Mouse (Mus musculus) NIH3T3 (cell line): ENCODE data around the gene Evi2.
A peak's percentile ranks its signal among the peaks of the same experiment; 100 is the strongest.

ENCODE experiments used
- DNase-seq: peaks from one replicate; pipeline ENCODE4 v3.0.0-alpha.2; 2012; ENCODE audit warnings: low read depth

Gene Evi2

GRCm38 (mm10) chr11:79530333-79530761 lies at the start of gene Evi2, which contains the start of gene Evi2a:
Evi2 (minus strand) TSS chr11:79530589.
Evi2a (minus strand) TSS chr11:79530609.
- DNase-seq, result no peak

DNA sequence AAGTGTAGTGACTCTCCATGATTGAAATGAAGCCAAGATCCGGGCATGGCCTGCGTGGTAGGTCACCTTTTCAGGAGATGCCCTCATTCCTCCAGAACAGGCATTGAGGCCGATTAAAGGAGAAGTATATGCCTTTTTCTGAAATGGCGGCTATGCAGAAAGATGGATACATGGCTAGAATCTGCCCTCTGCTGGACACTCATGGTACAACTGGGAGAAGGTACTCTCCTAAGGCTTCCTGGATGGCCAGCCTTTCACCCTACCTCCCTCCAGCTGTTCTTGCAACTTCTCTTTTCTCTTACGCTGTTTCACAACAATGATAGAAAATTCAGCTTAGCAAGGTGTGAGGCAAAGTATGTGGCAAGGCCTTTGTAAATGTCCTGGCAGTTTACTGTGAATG lies 47.4 kb upstream of the Evi2 start:
- peak; percentile 90 for DNase-seq

- no peak for DNase-seq
Measured at GRCm38 (mm10) chr11:79575383-79576073, 45.1 kb upstream of the Evi2 start.

- DNase-seq, result no peak
Measured at GRCm38 (mm10) chr11:79573836-79574235, 43.4 kb upstream of the Evi2 start.

DNA sequence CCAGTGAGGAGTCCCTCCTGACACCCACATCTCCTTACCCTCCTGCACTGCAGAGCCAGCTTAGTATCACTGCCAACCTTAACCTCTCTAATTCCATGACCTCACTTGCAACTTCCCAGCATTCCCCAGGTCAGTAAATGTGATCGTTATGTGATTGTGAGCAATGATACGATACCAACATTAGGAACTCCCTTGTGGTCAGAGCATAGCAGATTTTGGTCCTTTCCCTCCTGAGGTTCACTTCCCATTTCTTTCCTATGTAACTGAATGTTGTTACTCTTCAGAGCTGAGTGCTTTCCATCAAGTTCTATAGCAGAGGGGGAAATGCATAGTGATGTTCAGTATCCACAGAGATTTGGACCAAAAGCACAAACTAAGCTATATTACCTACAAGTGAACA lies 39.9 kb upstream of the Evi2 start:
- DNase-seq, result no peak

- no peak for DNase-seq
Measured at GRCm38 (mm10) chr11:79568197-79568911, 38.0 kb upstream of the Evi2 start.

GRCm38 (mm10) chr11:79566947-79567346 lies 36.6 kb upstream of the Evi2 start:
- DNase-seq, result no peak

- no peak for DNase-seq
Measured at GRCm38 (mm10) chr11:79563493-79563892, 33.1 kb upstream of the Evi2 start.

GRCm38 (mm10) chr11:79560536-79560935 lies 30.1 kb upstream of the Evi2 start:
- no peak for DNase-seq

DNA sequence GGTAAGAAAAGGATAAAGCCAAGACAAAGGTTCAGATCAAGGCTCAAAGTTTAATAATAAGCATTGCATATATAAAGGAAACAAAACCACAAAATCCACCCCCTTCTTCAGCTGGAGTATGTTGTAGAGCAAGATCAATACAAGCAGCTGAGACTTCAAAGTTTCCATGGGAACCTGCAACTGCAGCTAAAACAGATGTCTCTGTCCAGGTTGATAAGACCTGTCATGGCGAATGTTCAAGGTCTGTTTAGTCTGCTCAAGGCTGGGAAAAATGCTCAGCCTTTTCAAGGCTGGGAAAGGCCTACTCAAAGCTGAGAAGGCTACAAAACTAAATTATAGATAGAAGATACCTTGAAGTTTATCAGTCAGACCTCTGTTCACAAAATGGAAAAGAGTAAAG lies 22.2 kb upstream of the Evi2 start:
- no peak for DNase-seq

GRCm38 (mm10) chr11:79536293-79536692 lies 5.9 kb upstream of the Evi2 start:
- no peak for DNase-seq

GRCm38 (mm10) chr11:79535554-79535953 lies 5.2 kb upstream of the Evi2 start:
- DNase-seq, result no peak

- peak; percentile 98 for DNase-seq
Measured at GRCm38 (mm10) chr11:79533950-79534690, 3.7 kb upstream of the Evi2 start.

GRCm38 (mm10) chr11:79533311-79533710 lies 2.9 kb upstream of the Evi2 start:
- DNase-seq, result no peak

DNA sequence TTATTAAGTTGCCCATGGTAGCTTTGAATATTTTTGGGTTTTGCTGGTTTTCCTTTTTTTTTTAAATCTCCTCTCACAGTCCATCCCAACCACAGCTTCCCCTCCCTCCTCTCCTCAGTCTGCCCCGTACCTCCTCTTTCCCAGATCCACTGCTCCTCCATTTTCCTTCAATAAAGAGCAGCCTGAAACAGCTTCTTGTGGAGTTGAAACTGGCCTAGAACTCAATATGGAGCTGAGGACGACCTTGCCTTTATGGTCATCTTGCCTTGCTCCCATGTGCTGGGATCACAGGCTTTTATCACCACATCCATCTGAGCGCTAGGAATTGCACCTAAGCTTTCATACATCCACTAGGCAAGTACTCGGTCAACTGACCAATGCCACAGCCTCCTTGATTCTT lies 1.1 kb upstream of the Evi2 start:
- no peak for DNase-seq

- DNase-seq, result no peak
Measured at GRCm38 (mm10) chr11:79530774-79531173, 385 bp upstream of the Evi2 start.

DNA sequence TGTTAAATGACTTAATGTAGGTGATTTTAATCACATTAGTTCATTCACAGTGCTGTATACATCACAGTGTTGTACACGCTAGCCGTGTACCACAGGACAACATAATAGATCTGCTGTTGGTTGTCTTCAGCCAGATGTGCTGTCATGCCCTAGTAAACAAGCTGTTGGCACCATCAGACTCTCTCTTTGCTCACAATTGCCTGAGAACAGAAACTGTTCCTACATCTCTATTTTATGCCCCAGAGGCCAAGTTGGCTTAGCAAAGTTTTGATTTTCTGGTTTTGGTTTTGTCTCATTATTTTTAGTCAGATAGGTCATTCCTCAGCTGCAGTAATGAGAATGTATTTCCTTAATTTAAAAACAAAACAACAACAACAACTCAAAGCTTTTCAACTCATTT lies 653 bp downstream of the Evi2 start:
- peak; percentile 36 for DNase-seq

GRCm38 (mm10) chr11:79529226-79529625 lies 1.2 kb downstream of the Evi2 start:
- DNase-seq, result no peak

DNA sequence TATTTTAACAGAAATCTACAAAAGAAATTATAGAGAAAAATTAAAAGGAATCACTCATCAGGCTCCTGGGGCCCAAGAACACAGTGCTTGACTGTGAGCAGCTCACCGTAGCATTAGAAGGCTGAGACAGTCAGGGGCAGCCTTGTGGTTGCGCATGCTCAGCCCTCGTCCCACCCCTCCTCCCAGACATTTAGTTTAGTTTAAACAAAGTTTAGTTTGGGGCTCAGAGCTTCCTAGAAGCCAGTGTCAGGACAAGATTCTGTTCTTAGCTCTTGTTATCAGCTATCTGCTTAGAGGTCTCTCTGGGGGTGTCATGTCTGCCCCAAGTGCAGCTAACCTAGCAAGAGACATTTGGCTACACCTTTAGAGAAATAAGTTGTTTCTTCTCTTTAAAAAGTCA lies 1.8 kb downstream of the Evi2 start:
- no peak for DNase-seq

DNA sequence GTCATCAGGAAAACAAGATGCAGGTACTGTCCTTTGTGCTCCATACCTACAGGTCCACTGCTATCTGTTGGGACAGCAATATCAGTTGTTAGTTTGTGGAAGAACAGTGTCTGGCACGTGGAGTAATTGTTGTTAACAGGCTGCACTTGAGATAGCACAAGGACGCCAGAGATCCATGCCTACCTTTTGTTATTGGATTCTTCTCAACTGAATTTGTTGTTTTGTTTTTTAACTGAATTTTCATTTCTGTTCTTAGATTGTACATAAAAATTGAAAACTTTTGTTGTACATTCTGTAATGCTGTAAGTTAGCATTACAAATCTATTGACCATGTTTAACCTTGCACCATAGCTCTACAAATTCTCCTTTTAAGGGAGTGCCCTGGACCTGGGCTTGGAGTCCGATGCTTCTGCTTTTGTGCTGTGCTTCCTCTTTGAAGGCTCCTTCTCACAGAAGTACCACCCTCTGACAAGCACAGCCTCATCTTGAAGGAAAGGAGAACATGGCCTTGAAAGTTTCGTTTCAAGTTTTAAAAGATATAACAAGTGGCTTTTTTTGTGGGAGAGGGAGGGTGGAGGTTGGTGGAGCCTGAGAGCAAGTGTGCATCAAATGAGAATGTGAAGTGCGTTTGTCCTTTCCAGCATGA lies 2.5 kb downstream of the Evi2 start:
- no peak for DNase-seq

DNA sequence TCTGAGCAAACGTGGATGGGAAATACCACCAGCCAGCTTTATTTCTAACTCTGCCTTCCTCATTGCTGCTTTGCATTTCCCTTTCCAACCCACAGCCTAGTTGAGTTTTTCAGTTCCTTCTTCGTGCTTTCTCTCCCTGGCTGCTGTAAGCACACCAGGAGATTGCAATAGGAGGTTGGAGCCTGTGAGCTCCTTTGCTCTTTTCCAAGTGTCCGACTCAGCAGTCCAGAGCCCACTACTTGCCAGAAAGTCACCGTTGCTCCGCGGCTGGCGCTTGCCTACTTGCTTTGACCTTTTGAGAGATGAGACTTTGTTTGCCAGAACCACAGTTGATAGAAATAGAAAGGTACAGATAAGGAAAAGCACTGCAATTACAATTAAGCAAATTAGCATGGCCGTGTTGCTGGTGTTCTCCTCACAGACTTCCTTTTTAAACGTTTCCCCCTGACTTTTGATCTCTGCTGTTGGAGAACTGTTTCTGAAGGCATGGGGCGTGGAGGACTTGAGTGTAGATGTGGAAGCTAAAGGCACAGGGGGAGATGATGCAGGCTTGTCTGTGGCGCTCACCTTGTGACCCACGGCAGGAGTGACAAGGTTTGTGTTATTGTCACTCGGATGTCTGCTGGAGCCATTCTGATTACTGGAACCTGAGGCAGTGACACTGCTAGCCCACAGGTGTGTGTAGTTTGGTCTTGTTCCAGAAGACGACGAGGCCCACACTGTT lies 3.2 kb downstream of the Evi2 start:
- peak; percentile 35 for DNase-seq

DNA sequence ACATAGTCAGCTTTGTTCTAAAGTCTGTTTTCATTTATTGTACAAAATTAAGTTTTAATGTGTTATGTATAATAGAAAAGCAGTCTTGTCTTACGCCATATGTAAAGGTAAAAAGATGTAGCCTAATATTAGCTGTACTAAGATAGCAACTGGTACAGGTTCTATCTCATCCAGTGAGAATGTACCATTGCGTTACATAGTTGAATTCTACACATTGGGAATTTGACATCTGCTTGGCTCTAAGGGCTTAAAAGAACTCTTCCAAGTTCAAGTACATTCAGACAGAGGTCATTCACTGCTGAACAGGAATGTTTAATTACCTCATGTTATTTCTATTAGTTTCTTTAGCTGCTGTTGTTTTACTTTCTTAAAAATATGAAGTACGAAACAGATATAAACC lies 3.8 kb downstream of the Evi2 start:
- no peak for DNase-seq
